Mouse (Mus musculus): ENCODE measurements around the gene Usp36. TPM values are rescaled to one million over a fixed set of nuclear protein-coding genes. Genes with fewer than 3 reads are reported as not detected.
A peak's percentile ranks its signal among the peaks of the same experiment; 100 is the strongest.

The Usp36 gene
- total and polyA plus RNA-seq, 2 experiments from 2014 or later: 12.6 to 19.7 TPM

DNA sequence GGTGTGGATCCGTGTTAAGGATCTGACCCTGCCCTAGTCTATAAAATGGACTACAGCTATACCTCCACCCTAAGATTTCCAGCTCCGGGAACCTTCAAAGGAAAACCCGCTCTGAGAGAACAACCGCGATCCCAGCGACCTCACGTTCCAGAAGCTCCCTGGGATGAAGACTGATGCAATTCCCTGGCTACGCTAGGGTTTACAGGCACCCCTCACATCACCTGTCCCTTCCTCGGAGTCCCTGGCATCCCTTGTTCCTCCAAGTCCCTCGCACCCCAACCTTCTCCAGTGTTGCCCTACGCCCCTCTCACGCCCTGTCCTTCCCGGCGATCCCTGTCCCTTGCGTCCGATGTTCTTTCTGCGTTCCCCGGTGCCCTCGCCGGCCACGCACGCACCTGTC lies 482 bp downstream of the Usp36 start:
- under 1% methylated on average over 22 of the region's 22 CpGs for WGBS
- Histone ChIP-seq H3K4me2 (ENCODE audit: low read depth, low read length) (peak overlapping the region; percentile 91), H3K4me1 (ENCODE audit: insufficient read depth, low read length) (peaks cover 5% of the 10 kb centered on the region; the same call in 1 of the 2 replicates), H3K9ac (replicated peaks; ENCODE audit: low read length) (peak overlapping the region; percentile 73), H3K27me3 (ENCODE audit: insufficient read depth, low read length) (no peaks in the 10 kb centered on the region), H3K27ac (peak overlapping the region; percentile 88), H3K4me3 (ENCODE audit: low read length) (peak overlapping the region; percentile 88), H3K36me3 (ENCODE audit: insufficient read depth, low read length) (peaks cover 15% of the 10 kb centered on the region), H3K9me3 (ENCODE audit: low read length) (no peaks in the 10 kb centered on the region)
- no peak; the same call in none of the 2 replicates for ATAC-seq
- peak; percentile 29 for DNase-seq (ENCODE audit: low spot score)
- TF ChIP-seq CTCF (IDR thresholded peaks at IDR 0.05; ENCODE audit: low read depth): no peak

DNA sequence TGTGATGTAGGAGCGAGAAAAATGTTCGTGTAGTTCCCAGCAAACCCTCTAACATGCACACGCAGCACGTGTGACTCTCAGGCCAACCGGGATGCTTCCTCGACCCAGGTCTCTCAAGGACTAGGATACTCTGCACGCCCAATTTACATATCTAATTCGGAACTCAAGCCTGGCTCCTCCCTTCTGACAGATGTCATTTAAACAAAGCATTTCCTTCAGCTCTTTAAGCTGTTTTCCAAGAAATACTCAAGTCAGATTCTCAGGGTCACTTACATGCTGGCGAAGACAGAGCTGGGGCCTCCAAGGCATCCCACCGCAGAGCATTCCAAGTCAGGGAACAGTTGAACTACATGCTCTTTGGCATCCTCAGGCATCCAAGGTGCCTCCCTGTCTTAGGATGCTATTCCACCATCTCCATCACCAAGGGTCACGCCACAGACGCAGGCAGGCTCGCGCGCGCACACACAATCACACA lies 970 bp downstream of the Usp36 start:
- Histone ChIP-seq H3K9ac (replicated peaks; ENCODE audit: low read length) (peak overlapping the region; percentile 73), H3K4me1 (ENCODE audit: insufficient read depth, low read length) (peaks cover 5% of the 10 kb centered on the region; the same call in 1 of the 2 replicates), H3K9me3 (ENCODE audit: low read length) (no peaks in the 10 kb centered on the region), H3K27me3 (ENCODE audit: insufficient read depth, low read length) (no peaks in the 10 kb centered on the region), H3K27ac (peak overlapping the region; percentile 88), H3K4me3 (ENCODE audit: low read length) (peak overlapping the region; percentile 88), H3K4me2 (ENCODE audit: low read depth, low read length) (peak overlapping the region; percentile 91), H3K36me3 (ENCODE audit: insufficient read depth, low read length) (peaks cover 20% of the 10 kb centered on the region)
- WGBS: 2% methylated on average over 16 of the region's 16 CpGs
- no peak for ATAC-seq
- TF ChIP-seq CTCF (IDR thresholded peaks at IDR 0.05; ENCODE audit: low read depth): no peak
- peak; percentile 42 for DNase-seq (ENCODE audit: low spot score)

DNA sequence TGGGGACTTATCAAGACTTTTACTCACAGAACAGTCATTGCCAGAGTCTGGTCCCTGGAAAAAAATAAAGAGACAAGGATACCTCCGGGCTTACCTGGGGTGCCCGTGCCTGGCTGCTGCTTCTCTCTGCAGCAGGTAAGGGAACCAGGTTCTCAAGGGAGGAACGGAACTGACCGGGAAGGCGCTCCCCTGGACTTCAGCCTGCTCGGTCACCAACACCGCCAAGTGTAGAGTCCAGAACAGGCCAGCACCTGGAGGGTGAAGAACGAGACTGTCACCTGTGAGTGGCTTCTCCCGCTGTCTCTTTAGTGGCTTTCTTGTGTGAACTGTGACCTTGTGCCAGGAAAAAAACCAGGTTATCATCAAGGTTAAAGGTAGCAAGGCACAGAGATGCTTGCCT lies 2.5 kb downstream of the Usp36 start:
- Histone ChIP-seq H3K9ac (replicated peaks; ENCODE audit: low read length) (no peak overlapping the region), H3K4me1 (ENCODE audit: insufficient read depth, low read length) (peaks cover 5% of the 10 kb centered on the region; the same call in 1 of the 2 replicates), H3K27ac (no peak overlapping the region), H3K4me3 (ENCODE audit: low read length) (no peak overlapping the region), H3K9me3 (ENCODE audit: low read length) (no peaks in the 10 kb centered on the region), H3K4me2 (ENCODE audit: low read depth, low read length) (no peak overlapping the region), H3K27me3 (ENCODE audit: insufficient read depth, low read length) (no peaks in the 10 kb centered on the region), H3K36me3 (ENCODE audit: insufficient read depth, low read length) (peaks cover 35% of the 10 kb centered on the region)
- 95% methylated on average over 9 of the region's 9 CpGs for WGBS
- no peak for TF ChIP-seq CTCF (IDR thresholded peaks at IDR 0.05; ENCODE audit: low read depth)
- DNase-seq (ENCODE audit: low spot score): no peak
- no peak for ATAC-seq

DNA sequence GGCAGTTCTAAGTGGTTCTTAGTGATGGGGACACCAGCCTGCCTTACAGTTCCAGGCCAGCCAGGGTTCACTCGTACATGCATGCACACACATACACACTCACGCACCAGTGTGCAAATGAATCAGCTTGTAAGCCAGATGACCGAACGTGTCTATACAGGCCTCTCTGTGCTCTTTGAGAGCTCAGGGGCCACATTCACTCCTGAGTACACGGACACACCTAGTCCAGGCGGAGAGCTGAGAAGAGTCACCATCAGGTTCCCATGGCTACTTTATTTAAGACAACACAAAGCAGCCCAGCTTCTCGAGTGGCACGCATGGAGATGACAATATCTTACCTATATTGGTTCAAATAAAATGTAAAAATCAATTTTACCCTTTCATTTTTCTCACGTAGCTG lies 3.6 kb downstream of the Usp36 start:
- Histone ChIP-seq H3K4me1 (ENCODE audit: insufficient read depth, low read length) (peaks cover 5% of the 10 kb centered on the region; the same call in 1 of the 2 replicates), H3K36me3 (ENCODE audit: insufficient read depth, low read length) (peaks cover 47% of the 10 kb centered on the region), H3K4me2 (ENCODE audit: low read depth, low read length) (no peak overlapping the region), H3K9ac (replicated peaks; ENCODE audit: low read length) (no peak overlapping the region), H3K9me3 (ENCODE audit: low read length) (no peaks in the 10 kb centered on the region), H3K4me3 (ENCODE audit: low read length) (no peak overlapping the region), H3K27me3 (ENCODE audit: insufficient read depth, low read length) (no peaks in the 10 kb centered on the region), H3K27ac (no peak overlapping the region)
- ATAC-seq: no peak
- no peak for DNase-seq (ENCODE audit: low spot score)
- no peak for TF ChIP-seq CTCF (IDR thresholded peaks at IDR 0.05; ENCODE audit: low read depth)
- WGBS: 90% methylated on average over 9 of the region's 9 CpGs

DNA sequence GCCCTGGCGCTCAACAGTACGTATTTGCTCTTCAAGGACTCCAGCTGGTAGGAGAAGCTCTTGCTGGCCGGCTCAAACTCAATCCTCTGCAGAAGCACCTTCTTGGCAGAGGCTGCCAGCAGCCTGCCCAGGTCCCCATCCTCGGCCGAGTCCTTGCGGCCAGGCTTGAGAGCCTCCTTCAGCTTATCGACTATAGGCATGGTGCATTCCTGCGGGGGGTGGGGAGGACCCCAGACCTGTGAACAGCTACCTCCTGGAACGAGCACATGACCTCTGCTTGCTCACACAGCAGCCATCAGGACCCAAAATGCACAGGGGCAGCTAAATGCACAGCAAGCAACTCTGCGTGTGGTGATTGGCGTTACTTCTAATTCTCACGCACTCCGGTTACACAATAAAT lies 4.3 kb downstream of the Usp36 start:
- no peak overlapping the region for H3K27ac ChIP-seq
- TF ChIP-seq CTCF (IDR thresholded peaks at IDR 0.05; ENCODE audit: low read depth): no peak
- ATAC-seq (no peak), DNase-seq (ENCODE audit: low spot score) (no peak)
- H3K9ac ChIP-seq (replicated peaks; ENCODE audit: low read length): no peak overlapping the region
- no peak overlapping the region for H3K4me3 ChIP-seq (ENCODE audit: low read length)
- 90% methylated on average over 13 of the region's 13 CpGs for whole genome bisulfite sequencing
- H3K4me1 ChIP-seq (ENCODE audit: insufficient read depth, low read length): peaks cover 5% of the 10 kb centered on the region; the same call in 1 of the 2 replicates
- no peaks in the 10 kb centered on the region for H3K27me3 ChIP-seq (ENCODE audit: insufficient read depth, low read length)
- peaks cover 51% of the 10 kb centered on the region for H3K36me3 ChIP-seq (ENCODE audit: insufficient read depth, low read length)
- no peaks in the 10 kb centered on the region for H3K9me3 ChIP-seq (ENCODE audit: low read length)
- no peak overlapping the region for H3K4me2 ChIP-seq (ENCODE audit: low read depth, low read length)

DNA sequence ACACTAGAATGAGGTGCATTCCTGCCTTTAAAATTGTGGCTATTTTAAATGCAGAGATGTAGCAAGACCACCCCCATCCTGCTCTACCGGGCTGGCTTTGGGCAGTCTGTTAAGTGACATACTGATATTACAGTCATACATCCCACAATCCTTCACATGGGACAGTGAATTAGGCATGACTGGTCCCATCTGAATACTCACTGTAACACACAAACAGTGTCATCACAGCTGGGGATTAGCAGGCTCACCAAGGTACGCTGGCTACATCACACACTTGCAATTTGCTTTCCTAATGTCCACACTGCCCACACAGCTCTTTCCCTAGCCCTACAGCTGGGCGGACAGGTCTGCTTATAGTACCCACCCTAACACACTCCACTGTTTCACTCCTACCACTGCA lies 9.8 kb downstream of the Usp36 start:
- Histone ChIP-seq H3K4me2 (ENCODE audit: low read depth, low read length) (no peak overlapping the region), H3K27ac (no peak overlapping the region), H3K9me3 (ENCODE audit: low read length) (no peaks in the 10 kb centered on the region), H3K27me3 (ENCODE audit: insufficient read depth, low read length) (no peaks in the 10 kb centered on the region), H3K4me3 (ENCODE audit: low read length) (no peak overlapping the region), H3K9ac (replicated peaks; ENCODE audit: low read length) (no peak overlapping the region), H3K36me3 (ENCODE audit: insufficient read depth, low read length) (peaks cover 92% of the 10 kb centered on the region), H3K4me1 (ENCODE audit: insufficient read depth, low read length) (no peaks in the 10 kb centered on the region)
- ATAC-seq (no peak), DNase-seq (ENCODE audit: low spot score) (no peak)
- WGBS: 99% methylated on average over 3 of the region's 3 CpGs
- TF ChIP-seq CTCF (IDR thresholded peaks at IDR 0.05; ENCODE audit: low read depth): no peak

DNA sequence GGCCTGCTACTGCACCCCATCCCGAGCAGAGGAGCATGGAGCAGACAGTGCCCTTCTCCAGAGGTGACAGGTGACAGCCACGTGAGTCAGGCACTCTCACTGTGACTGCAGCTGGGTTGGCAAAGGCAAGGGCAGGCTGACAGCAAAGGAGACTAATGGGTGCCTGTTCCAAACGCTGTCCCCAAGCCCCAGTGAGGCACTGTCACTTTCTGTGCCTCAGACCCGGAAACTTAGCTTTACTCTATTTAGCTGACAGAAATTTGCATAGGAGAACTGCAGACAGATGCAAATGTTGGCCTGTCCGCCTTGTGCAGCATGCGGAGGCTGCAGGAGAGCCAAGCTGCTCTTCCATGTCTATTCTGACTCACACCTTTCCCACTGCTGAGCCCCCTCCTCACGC lies 13.7 kb downstream of the Usp36 start:
- no peaks in the 10 kb centered on the region for H3K9me3 ChIP-seq (ENCODE audit: low read length)
- DNase-seq (ENCODE audit: low spot score): no peak
- WGBS: 90% methylated on average over 7 of the region's 7 CpGs
- H3K27ac ChIP-seq: no peak overlapping the region
- H3K27me3 ChIP-seq (ENCODE audit: insufficient read depth, low read length): no peaks in the 10 kb centered on the region
- ATAC-seq: no peak
- H3K4me1 ChIP-seq (ENCODE audit: insufficient read depth, low read length): no peaks in the 10 kb centered on the region
- H3K4me2 ChIP-seq (ENCODE audit: low read depth, low read length): no peak overlapping the region
- H3K9ac ChIP-seq (replicated peaks; ENCODE audit: low read length): no peak overlapping the region
- no peak for TF ChIP-seq CTCF (IDR thresholded peaks at IDR 0.05; ENCODE audit: low read depth)
- peaks cover 85% of the 10 kb centered on the region for H3K36me3 ChIP-seq (ENCODE audit: insufficient read depth, low read length)
- H3K4me3 ChIP-seq (ENCODE audit: low read length): no peak overlapping the region

Measured in hindbrain, postnatal 0 days (tissue).